Mouse (Mus musculus) monocyte, adult 5-6 weeks (primary cell): ENCODE measurements around the gene Foxo3. TPM values are rescaled to one million over a fixed set of nuclear protein-coding genes. Genes with fewer than 3 reads are reported as not detected.

Source experiments
- ATAC-seq: fragments of 153-309, 156-312 bp; replicated peaks from 2 replicates; pipeline ENCODE4 v1.8.0; 2017; ENCODE audit warnings: mild to moderate bottlenecking; ENCODE audit not compliant: low TSS enrichment, insufficient number of reproducible peaks, severe bottlenecking, poor library complexity, low FRiP score
- total RNA-seq: library from RNA; stranded (forward); fragments of 200-1000, 200-491, 200-594 nt; gene quantifications from 3 replicates; pipeline ENCODE4 v1.2.3, GENCODE M21; 2017

Foxo3 gene
- 39.6 to 56.4 TPM (median 43.8 TPM) in 3 replicates for total RNA-seq

DNA sequence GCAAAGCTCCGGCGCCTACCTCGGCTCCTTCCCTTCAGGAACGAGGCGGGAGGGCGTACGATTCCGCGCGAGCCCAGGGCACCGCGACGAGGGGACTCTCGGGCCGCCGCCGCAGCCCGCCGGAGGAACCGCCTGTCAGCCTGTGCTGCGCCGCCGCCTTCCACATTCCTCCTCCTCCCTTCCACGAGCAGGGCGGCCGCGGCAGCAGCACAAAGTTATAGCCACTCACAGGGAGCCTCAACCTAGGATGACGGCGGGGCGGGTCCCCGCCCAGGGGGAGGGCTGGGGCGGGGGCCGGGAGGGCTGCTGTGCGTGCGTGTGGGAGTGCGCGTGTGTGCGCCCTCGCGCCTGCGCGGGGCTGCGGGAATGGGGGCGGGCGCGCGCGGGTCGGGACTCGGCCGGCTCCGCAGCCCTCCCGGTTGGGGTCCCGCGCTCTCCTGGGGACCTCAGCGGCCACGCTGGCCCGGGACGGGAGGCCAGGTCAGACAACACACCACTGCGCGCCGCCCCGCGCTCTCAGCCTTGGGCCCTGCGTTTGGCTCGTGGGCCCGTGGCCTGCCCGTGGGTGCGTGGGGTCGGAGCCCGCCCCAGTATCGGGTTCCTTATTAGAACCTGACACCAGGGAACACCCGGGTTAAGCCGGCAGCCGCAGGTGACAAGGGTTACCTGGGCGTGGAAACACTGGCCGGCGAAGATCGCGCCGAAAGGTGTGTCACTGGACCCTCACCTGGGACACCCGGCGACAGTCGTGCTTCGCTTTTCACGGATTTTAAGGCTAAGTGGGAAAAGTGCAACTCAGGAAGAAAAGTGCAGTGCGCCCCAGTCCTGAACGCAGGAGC, at the start of gene Foxo3:
Gene Foxo3 (minus strand): TSS at position 249 of the 839 bp plus-strand sequence.
- ATAC-seq, result peak; percentile 57

DNA sequence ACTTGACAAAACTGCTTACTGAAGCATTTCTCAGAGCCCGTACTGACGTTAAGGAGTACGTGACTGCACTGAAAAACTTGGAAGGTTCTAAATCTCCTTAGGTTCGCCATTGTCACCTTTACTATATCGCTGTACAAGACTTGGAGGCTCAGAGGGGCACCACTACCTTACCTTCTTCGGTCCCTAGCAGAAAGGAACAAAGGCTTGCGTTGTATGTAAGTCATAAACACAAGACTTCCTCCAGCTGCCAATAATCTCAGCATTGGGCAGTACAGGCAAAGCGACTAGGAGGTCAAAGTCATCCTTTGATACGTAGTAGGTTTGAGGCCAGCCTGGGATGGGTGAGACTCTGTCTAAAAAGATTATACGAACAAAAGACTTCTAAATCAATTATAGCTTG, 48.8 kb upstream of the Foxo3 start:
- ATAC-seq, result no peak

DNA sequence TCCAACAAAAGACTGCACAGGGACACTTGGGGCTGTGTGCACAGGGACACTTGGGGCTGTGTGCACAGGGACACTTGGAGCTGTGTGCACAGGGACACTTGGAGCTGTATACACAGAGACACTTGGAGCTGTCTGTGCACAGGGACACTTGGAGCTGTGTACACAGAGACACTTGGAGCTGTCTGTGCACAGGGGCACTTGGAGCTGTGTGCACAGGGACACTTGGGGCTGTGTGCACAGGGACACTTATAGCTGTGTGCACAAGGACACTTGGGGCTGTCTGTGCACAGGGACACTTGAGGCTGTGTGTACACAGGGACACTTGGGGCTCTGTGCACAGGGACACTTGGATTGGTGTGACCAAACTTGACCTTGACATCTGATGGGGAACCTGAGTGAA, 47.4 kb upstream of the Foxo3 start:
- no peak for ATAC-seq

DNA sequence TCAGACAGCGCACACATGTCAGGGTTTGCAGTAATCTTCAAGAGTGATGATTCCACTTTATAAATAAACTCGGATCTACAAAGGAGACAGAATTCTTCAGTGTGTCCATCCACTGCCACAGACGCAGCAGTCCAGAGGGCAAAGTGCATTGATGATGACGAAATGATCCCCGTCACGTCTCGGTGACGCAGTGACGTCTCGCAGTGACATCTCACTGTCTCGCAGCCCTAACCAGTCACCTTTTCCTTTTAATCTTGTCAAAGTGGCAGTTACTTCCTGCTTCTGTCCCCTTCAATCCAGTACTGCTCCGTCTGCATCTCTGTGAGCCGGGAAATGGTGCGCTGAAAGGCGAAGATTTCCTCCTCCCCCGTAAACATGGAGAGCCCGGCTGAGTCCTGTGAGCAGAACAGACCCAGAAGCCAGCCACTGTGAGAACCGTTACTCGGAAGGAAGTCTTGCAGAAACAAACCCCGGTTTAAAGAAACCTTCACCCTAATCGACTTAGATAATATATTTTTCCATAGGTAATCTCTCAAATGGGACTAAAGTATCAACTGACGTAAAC, 36.7 kb upstream of the Foxo3 start:
- ATAC-seq, result no peak

DNA sequence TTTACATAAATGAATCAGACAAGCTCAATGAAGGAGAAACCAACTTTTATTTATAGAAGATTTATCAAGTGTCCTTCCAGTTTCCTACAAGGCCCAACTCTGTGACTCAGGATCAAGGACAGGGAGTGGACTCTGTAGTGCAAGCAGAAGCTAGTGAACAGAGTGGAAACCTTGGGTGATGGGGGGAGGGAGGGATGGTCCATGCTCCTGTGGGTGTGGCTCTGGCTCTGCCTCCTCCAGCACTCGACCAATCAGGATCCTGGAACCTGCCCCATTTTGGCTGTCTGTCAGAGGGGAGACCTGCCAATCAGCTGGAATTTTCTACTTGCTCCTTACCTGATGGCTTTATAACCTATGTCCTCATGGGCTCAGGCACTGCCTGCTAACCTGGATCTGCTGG, 36.0 kb upstream of the Foxo3 start:
- no peak for ATAC-seq

DNA sequence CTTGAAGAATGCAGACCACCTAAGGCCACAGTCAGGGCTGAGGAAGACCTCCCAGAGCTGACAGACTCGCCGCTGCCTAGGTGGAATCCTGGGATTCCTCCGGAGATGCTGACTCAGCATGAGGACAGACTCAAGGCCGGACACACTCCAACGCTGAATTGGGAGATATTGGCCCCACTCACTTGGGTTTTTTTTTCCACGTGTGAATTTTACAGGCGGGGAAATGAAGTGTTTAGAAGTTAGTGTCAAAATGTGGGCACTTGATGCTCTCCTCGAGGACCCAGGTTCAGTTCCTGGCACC, 32.1 kb upstream of the Foxo3 start:
- no peak for ATAC-seq

DNA sequence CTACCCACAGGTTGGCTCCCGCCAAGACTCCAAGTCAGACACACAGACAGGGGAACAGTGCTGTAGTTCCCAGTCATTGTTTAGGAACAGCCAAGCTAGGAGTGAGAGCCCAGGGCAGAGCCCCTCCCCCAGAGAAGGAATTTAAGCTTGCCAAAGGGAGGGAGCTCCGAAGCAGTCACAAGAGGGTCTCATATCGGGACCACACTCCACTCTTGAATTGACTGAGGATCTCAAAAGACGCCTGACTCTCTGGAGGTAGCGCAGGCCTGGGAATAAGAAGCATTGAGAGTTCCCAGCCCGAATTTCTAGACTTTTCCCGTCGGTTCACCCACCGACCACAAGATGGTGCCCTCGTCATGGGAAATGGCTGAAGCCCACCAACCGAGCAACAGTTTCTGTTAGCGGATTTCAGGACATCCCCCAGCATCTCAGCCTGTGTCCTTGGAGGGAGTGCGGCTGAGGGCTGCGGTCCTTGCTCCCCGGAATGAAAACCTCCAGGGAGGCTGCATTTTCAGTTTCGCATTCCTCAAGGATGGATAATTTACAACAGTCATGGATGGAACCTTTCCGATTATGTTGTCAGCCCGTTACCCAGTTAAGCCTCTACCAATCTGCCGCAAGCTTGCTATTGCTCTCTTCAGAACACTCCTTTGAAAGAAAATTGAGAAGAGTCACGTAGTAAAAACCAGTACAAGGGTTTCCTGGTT, 31.6 kb upstream of the Foxo3 start:
- ATAC-seq, result no peak

DNA sequence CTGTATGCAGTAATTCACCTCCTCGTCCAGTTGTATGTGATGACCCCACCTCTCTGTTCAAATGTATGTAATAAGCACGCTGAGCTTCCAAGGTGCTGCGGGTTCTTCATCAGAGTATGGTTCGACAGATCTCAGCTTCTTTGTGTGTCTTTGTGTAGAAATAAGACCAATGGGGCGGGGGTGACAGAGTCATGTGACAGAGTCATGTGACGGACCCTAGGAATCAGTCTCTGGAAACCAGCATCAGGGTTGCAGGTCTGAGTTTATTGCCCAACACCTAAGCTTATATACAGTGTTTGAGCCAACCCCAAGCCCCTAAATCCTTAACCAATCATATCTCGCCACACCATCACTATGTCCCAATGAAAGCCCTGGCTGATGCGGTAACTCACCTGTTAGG, 29.9 kb upstream of the Foxo3 start:
- no peak for ATAC-seq

DNA sequence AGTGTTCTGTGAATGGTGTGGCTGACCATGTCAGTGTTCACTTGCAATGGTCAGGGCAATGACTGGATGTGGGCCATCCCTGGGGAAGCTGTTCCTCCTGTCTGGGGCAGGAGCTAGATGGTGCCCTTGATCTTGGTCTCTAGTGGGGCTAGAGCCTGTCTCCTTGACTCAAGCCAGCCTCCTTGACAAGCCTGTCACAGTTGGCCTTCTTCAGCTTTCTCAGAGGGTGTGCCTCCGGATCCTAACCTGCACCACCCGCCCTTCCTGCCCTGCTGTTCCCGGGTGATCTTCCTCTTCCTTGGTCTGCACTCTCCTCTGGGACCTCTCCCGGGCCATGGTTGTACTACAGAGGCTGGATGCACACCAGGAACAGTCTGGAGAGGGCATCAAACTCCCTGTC, 24.2 kb upstream of the Foxo3 start:
- no peak for ATAC-seq

DNA sequence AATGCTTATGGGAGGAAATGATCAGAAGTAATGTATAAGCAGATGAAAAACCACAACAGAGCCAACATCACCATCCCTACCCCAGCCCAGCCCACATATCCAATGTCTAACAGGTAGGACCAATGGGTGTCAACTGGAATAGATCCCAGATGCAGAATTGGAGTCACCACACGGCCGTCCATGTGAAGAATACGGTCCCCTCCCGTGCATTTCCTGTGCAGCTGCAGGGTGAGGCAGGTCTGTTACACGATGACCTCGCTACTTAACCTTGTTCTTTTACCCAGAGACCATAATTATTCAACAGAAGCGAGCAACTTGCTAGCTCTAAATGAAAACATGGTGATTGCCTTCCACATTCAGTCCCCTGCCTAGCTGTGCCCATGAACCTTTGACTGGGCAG, 23.4 kb upstream of the Foxo3 start:
- no peak for ATAC-seq

DNA sequence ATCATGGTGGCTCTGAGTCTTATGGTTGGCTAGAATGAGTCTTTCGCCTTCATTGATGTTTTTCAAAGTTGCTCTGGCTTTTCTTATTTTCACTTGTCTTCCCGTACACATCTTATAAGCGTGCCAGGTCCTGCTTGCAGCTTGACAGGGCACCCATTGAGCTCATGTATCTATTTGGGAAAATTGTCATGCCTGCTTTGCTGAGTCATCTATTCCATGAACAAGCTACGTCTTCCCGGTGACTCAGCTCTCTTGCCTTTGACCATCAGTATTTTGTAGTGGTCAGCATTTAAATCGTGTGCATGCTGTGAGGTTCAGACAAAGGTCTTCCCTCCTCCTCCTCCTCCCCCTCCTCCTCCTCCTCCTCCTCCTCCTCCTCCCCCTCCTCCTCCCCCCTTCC, 22.9 kb upstream of the Foxo3 start:
- no peak for ATAC-seq

DNA sequence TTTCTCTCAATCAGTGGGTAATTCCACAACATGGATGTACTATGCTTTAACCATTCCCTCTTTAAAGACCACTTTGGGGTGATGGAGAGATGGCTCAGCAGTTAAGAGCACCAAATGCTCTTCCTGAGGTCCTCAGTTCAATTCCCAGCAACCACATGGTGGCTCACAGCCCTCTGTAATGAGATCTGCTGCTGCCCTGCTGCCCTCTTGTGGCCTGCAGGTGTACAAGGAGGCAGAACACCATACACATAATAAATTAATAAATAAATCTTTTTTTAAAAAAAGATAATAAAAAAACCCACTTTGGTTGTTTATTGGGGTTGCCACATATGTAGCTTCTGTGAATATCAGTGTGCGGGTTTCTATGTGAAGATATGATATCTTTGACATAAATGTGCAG, 21.4 kb upstream of the Foxo3 start:
- no peak for ATAC-seq

DNA sequence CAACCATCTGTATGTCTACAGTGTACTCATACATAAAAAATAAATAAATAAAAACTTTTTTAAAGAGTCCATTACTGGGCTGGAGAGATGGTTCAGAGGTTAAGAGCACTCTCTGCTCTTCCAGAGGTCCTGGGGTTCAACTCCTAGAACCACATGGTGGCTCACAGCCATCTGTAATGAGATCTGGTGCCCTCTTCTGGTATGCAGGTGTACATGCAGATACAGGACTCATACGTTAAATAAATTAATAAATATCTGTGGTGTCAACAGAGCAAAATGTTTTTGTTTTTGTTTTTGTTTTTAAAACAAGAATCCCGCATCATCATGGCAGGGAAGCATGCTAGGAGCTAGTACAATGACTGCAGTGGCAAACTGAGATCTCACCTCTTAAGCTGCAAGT, 20.6 kb upstream of the Foxo3 start:
- ATAC-seq, result no peak

DNA sequence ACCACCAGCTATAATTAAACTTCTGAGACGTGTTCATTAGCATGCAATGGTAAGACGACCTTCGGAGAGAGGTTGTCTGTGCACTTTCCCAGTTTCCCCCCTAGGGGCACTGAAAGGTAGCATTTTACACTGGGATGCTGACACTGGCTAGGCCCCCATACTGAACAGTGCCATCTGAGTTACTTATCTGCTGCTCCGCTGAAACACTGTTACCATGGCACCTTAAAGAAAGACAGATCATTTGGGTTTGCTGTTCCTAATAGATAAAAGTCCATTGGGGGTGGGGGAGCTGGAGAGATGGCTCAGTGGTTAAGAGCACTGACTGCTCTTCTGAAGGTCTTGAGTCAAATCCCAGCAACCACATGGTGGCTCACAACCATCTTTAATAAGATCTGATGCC, 20.0 kb upstream of the Foxo3 start:
- ATAC-seq, result no peak

DNA sequence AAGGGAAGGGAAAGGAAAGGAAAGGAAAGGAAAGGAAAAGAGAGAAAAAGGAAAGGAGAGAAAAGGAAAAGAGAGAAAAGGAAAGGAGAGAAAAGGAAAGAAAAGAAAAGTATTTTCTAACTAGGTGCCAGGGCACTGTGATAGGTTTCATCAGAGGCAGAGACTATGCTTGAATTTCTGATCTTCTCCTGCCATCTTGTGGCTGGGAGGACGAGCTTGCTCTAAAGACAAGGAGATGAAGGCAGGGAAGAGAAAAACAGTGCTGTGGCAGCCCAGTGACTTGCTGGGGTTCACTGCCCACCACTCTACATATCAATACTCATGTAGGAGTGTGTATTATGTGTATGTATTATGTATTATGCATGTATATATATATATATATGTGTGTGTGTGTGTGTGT, 18.5 kb upstream of the Foxo3 start:
- peak; percentile 42; the same call in 1 of the 2 replicates for ATAC-seq

DNA sequence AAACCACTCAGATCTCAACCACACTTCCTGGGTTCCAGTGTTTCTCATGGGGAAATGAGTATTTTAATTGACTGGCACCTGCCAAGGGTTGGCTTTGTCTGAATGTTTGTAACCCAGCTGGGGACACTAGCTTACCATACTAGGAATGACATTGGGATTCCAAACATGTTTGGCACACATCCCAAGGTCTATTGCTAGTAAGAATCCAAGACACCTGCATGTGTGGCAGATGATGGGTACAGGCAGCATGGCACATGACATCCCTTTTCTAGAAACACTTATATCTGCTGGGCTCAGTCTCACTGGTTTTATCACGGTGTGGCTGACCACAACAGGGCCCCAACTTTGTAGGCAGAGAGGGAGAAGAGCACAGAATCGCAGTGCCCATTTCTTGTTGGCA, 17.8 kb upstream of the Foxo3 start:
- ATAC-seq, result no peak

DNA sequence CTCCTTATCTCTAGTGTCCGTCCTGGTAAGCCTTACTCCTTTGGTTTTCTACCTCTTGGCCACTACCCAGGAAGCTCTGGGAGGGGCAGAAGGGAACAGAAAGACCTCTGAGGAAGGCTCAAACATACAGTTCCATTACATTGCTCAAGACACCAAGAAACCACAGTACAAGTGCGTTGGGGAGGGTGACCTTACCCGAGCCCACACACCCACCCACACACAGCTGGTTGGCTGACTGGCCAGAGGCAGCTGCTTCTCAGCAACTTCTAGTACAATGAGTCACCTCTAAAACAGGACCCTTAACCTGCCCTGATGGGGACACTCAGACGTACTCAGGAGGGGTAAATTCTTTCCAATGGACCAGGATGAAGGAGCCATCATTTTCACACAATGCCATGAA, 17.3 kb upstream of the Foxo3 start:
- no peak for ATAC-seq

DNA sequence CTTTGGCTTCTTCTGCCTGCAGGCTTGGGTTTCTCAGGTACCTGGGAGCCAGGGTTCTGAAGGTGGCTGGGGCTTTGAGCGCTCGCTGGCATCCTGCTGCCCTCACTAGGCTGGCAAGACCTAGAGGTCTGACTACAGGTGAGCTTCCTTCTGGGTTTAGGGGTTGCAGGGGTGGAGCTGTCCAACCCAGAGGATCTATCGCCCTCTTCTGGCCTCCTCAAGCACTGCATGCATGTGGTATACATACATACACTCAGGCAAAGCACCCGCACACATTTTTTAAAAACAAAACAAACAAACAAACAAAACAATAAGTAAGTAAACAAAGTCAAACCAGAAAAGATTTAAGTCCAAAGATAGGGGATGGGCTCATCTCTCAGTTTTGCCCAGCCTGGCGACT, 14.8 kb upstream of the Foxo3 start:
- no peak; the same call in 1 of the 2 replicates for ATAC-seq

DNA sequence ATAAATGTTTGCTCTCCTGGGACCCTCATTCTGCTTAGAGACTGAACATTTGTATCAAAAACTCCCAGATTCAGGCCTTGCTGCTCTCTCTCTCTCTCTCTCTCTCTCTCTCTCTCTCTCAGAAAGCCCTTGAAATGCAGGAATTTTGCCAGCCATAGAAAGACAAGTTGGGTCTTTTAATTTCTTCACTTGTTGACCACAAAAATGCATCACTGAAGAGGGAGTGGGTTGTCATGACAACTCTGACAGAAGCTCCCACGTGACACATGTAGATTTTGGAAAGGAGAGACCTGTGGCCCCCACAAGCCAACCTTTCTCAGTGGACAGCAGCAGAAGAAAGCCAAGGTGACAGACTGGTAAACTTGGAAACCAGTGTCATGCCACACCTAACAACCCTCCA, 11.1 kb upstream of the Foxo3 start:
- ATAC-seq, result no peak

DNA sequence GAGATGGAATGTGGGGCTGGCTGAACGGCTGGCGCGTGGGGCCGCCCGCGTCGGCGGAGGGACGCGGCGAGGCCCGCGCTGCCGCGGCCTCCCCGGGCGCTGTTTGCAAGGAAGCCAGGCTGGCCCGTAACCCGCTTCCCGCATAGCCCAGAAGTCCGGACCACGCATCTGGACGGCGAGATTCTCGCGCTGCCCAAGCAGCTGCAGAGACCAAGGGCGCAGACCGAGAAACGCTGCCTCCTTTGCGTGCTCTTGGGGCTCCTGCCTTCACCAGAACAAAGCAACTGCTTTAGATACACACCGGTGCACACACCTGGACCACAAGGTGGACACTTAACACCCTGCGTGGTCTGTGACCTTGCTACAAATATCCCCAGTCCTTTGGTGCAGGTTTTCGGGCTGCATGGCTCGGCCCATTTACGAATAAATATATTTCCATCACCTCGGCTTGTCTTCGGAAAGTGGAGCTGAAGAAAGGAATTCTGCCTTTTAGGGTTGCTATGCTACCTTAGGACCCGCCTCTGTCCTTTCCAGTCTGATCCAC, 1.8 kb upstream of the Foxo3 start:
- no peak for ATAC-seq
